Mouse (Mus musculus) lung, postnatal 25 days (tissue): ENCODE data around the gene Agpat1.

ENCODE experiments used
- DNase-seq: peaks from one replicate; pipeline ENCODE4 v3.0.0; 2022; ENCODE audit warnings: low spot score

The Agpat1 gene

DNA sequence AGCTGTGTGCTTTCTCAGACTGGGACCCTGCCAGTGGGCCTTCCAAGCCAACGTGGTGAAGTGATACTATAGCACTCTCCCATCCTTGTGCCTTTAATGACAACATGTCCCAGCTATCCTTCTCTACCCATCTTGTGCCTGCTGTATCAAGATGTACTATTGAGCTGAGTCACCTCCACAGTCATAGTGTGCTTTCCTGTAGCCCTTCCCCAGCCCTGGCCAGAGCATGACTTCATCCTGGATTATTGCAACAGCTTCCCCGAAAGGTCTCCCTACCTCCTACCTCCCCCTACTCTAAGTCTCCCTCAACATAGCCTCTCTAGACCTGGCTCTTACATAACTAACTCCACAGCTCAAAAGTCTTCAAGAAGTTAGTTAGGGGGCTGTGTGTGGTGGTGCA lies 31.6 kb downstream of the Agpat1 start:
- no peak for DNase-seq

DNA sequence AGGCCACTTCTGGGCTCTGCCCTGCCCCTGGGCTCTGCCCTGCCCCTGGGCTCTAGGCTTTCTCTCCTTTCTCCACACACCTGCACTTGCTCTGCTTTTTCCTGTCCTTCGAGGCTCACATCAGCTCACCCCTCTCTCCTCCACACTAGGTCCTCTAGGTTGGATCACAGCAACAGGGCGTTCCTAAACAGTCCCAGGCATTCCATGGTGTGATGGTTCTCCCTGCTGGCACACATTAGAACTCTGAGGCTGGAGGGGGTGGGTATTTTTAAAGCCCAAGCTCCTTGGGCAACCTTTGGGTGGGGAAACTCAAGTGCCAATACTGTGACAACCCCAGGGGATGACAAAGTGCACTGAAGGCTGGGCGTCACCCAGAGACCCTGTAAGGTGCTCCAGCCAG lies 33.4 kb downstream of the Agpat1 start:
- DNase-seq, result no peak

DNA sequence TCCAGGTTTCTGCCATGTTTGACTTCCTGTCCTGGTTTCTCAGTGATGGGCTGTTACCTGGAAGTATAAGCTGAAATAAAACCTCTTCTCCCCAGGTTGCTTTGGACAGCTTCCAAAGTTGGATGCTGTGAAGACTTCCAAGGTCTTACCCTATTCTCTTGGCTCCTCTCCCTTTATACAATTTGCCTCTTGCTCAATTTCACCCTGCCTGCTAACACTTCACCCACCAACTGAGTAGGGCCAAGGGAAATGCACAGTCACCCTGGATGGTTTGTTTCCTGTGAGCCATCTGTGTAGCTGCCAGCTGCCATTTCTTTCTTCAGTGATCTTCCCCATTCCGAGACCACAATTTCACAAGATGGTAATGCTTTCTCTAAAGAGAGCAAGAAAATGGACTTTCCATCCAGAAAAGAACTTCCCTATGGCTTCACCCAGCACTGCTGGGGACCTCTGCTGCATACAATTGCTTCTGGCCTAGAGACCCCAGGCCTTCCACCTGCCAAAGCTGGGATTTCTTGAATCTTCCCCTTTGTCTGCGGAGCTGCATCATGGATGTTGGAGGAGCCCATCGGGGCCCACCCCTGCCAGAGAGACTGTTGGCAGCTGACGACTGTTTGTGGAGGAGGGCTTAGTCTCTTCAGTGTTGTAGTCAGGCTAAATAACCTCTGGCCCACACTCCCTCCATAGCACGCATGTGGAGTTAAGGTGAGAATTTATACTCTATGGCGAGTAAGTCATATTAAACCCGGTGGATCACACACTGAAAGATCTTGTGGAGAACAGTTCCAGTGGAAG lies 35.6 kb downstream of the Agpat1 start:
- DNase-seq, result no peak

DNA sequence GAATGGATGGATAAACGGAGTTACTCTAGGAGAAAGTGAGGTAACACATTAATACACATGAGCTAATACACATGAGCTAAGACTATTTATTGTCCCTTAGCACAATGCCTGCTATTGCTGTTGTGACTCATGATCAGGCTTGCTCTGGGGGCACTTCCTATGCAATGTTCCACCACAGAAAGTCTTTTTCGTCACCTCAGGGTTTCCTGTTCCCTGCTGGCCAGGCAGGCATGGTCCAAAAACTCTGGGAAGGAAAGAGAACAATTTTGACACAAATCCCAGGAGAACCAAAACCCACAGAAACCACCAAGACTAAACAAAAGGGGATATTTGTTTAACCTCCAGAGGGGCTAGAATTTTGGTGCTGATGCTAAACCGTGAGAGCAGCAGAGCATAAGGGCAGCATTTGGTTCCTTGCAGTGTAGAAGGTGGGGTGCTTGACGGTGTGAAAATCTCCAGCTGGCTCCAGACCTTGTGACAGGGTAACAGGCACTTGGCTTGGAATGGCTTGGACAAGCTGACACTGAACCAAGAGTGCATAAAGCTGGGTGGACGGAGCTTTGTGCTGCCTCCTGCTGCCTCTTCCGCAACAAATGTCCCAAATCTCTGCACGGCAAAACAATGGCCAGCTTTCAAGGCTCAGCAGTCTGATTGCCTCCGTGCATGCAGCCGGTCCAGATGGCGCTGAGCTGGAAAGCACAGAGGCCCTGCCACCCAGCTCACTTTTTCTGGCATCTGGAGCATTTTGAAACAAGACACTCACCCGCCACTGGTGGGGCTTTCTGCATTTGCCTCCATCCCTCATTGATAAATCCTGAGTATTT lies 36.9 kb downstream of the Agpat1 start:
- DNase-seq, result no peak

DNA sequence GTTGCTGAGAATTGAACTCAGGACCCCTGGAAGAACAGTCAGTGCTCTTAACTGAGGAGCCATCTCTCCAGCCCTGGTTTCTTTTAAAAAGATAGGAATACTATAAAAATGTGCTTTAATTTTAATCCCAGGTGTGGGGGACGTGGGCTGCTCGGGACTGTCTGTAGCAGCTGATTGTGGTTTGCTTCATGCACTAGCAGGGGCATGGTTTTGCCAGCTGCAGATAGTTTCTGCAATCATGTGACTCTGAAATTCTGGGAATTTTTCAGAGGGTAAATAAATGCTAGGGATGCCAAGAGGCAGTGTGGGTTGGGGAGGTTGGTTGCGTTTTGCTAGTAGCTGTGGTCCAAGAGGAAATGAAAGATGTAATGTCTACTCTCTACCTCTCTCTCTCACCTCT lies 37.9 kb downstream of the Agpat1 start:
- no peak for DNase-seq

DNA sequence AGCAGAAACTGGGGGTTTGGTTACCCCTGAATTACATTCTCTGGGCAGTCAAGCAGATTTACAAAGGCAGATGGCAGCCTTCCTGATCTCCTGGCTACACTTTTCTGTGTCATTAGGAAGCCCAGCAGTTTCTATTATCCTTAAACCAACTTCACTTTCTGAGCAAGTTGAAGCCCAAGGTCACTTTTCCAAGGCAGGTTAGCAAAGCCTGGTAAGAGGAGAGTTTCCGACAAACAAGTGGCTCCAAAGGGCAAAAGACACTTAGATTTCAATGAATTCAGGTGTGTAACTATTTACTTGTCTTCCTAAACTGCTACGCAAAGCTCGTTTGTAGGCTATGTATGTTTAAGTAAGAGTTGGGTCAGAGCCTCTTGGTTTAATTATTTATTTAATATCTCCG lies 39.3 kb downstream of the Agpat1 start:
- DNase-seq, result no peak

DNA sequence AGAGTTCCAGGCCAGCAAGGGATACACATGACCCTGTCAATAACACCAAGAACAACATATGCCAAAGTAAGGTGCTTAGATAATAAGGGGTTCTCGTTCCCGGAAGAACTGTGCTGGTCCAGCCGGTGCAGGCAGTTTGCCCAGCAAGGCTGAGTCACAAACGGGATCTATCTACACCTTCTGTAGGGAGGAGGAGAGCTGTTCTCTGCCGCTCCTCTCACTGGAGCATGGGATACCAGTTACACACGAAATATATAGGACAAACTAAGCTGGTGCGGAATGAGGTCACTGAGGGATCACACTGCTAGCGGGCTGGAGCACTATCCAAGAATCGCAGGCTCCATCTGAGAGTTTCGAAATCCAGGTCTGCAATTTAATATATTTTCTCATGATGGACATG lies 39.9 kb downstream of the Agpat1 start:
- DNase-seq, result no peak

DNA sequence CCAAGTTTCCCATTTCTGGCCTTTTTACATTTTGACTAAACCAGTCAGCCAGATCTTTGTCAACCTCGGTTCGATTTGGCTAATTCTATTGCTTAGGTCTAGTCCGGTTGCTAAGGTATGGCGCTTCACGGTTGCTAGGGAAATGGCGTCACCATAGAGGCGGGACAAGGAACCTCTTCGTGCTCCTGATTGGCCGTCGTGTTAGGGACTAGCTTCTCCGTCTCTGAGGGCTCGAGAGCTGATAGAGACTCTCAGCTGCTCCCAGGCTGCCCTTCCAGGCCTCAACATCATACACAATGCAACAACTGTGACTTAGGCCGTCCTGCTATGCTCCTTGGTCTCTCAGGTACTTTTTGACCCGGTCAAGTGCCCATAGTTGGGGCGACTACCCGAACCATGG lies 40.5 kb downstream of the Agpat1 start, which contains the start of gene Fkbpl:
Fkbpl (plus strand) TSS at position 157 of the 400 bp plus-strand sequence.
- DNase-seq, result peak; percentile 98

DNA sequence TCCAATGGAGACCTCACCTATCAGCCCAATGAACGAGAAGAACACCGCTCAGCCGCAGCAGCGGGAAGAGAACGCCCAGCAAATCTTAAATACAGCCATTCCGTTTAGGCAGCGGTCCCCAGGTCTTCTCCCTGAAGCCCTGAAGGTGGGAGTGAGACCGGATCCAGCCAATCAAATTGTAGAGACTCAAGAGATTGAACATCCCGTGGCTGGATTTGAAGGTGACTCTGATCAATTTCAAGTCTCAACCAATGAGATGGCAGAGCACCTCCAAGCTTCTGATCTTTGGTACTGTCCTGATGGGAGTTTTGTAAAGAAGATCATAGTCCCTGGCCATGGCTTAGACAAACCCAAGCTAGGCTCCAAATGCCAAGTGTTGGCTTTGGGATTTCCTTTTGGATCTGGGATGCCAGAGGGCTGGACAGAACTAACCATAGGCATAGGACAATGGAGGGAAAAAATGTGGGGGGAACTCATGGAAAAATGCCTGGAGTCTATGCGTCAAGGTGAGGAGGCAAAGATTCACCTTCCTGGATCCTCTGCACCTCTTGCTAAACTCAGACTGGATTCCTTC lies 41.3 kb downstream of the Agpat1 start:
- DNase-seq, result no peak

DNA sequence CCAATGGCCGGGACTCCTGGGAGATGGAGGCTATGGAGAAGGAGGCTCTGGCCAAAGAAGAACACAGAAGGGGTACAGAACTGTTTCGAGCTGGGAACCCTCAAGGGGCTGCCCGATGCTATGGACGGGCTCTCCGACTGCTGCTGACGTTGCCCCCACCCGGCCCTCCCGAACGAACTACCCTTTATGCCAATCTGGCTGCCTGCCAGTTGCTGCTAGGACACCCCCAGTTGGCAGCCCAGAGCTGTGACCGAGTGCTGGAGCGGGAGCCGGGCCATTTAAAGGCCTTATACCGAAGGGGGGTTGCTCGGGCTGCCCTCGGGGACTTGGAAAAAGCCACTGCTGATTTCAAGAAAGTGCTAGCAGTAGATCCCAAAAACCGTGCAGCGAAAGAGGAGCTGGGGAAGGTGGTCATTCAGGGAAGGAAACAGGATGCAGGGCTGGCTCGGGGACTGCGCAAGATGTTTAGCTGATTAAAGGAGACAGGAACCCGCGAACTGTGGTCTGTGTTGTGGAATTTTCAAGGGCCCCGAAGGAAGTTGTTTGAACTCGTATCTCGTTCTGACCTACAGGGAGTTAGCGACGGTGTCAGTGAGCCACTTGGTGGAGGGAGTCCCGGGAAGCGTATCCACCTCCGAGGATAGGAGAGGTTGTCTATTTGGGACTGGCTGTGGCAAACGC lies 41.9 kb downstream of the Agpat1 start:
- no peak for DNase-seq

DNA sequence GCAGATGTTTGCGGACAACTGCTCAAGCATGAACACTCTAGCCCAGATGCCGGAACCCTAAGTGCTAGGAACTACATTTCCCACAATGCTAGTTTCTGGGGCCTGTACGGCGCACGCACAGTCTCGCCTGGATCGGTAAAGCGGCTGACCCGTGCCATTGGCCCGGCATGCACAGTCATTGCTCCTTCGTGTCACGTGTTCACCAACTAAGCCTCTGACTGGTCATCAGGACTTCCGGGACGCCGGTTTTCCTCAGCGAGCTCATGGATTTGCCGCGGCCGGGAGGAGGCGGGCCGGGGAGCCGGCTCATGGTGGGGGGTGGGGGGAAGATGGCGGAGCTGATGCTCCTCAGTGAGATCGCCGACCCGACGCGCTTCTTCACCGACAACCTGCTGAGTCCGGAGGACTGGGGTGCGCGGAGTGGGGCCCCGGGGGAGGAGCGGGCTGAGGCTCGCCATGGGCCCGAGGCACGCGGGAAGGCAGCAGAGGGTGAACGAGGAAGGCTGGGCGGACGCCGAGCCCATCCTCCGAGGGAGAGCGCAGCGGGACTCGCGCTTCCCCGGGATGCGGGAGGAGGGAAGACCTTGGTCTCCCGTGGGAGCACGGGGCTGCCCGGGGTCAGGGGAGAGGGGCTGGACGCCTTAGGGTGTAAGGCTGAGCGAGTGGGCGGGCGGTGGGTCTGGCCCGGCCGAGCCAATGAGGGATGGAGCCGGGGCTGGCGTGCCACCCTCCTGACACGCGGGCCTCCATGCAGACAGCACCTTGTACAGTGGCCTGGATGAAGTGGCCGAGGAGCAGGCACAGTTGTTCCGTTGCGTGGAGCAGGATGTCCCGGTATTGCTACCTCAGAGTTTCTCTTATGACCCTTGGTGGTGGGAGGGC lies 43.1 kb downstream of the Agpat1 start, which contains the start of gene Atf6b:
Atf6b (plus strand) TSS at position 241 of the 882 bp plus-strand sequence.
- DNase-seq, result peak; percentile 99

DNA sequence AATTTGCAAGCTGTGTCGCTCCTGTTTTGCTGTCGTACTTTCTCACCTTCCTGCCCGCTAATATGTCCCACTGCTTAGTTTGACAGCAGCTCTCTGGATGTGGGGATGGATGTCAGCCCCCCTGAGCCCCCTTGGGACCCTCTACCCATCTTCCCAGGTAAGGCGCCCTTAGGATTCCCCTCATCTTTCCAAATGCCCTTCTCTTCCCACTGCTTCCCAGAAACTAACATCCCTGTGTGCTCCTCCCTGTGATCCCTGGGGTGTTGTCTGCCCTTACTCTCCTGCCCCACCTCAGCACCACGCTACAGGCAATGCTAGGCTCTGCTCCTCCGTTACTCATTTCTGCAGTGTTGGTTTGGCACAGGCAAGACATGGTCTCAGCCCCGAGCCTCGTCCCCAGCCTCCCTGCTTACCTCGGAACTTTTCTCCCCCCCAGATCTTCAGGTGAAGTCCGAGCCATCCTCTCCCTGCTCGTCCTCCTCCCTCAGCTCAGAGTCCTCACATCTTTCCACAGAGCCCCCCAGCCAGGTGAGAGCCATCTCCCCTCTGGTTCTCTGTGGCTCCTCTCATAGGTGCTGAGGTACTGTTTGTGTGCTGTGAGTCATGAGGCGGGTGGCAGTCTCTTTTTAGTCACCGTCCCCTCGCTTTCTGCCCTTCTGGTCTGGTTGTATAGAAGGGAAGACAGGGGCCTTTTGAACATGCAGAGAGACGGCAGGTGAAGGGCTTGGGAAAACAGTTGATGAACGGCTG lies 44.3 kb downstream of the Agpat1 start:
- DNase-seq, result no peak

DNA sequence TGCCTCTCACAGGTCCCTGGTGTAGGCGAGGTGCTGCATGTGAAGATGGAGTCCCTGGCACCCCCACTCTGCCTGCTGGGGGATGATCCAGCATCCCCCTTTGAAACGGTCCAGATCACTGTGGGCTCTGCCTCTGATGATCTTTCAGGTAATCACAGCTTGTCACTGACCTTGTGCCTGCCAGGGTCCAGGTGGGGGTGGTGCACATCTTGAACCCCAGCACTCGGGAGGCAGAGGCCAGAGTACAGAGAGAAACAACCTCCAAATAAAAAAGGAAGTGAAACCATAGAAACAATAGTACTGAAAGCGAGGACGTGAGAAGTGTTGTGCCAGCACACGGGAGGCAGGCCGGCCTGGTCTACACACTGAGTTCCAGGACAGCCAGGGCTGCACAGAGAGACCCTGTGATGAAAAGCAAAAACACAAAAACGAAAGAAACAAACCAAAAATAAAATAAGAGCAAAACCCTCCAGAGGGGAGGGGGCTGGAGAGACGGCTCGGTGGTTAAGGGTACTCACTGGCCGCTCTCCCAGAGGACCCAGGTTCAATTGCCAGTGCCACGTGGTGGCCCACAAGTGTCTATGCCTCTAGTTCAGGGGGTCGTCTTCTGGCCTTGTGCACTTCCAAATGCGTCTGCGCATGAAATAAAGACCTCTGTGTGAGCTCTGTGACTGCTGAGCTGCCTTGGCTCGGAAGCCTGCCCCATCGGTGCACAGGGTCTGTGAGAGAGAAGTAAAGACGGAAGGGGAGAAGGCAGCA lies 45.2 kb downstream of the Agpat1 start:
- no peak for DNase-seq

DNA sequence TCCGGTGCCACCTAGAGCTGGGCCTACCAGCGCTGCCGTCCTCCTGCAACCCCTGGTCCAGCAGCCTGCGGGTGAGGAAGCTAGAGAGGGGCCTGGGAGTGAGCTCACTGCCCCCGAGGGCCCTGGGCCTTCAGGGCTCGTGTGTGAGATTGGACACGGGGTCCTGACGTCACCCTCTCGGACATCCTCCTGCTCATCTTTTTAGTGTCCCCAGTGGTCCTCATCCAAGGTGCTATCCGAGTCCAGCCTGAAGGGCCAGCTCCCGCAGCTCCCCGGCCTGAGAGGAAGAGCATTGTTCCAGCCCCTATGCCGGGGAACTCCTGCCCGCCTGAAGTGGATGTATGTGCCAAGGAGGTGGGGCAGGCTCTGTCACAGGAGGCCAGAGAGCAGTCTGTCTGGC lies 46.7 kb downstream of the Agpat1 start:
- DNase-seq, result no peak

DNA sequence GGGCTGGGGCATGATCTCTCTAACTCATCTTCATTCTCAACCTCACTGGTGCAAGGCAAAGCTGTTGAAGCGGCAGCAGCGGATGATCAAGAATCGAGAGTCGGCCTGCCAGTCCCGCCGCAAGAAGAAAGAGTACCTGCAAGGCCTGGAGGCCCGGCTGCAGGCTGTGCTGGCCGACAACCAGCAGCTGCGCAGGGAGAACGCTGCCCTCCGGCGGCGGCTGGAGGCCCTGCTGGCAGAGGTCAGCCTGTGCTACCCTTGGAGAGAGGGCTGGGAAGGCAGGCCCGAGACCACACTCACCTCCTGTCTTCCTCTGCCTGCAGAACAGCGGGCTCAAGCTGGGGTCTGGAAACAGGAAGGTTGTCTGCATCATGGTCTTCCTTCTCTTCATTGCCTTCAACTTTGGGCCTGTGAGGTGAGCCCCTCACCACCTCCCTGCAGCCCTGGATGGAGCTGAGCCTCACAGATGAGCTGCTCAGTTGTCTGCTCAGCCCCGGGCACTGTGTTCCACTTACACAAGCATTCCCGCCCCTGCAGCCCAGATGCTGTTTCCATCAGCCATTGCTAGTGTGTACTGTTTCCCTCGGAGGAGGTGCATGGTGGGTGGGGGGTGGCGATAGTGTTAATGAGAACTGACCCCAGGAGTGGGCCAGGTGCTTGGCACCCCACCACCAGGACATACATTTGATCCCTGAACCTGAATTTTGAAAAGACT lies 47.6 kb downstream of the Agpat1 start:
- DNase-seq, result no peak

DNA sequence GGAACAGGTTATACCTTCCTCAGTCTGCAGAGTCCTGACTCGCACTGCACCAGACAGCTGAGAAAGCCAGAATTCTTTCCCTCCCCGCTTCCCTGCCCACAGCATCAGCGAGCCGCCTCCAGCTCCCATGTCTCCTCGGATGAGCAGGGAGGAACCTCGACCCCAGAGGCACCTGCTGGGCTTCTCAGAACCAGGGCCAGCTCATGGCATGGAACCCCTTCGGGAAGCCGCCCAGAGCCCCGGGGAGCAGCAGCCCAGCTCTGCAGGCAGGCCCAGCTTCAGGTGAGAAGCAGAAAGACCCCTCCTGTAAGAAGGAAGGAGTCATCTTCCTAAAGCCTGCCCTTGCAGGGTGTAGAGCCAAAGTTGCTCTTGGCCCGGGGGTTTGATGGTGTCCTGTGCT lies 48.5 kb downstream of the Agpat1 start:
- no peak for DNase-seq

DNA sequence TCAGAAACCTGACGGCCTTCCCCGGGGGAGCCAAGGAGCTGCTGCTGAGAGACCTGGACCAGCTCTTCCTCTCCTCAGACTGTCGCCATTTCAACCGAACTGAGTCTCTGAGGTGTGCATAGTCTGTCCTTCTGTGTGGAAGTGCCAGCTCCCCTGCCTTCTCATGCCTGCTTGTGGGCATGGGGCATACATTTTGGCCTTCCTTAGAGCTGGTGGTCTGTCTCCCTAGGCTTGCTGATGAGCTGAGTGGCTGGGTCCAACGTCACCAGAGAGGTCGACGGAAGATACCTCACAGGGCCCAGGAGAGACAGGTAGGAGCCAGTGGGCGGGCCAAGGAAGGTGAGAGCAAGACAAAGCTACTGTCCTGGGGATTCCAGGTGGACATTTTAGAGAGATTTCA lies 48.9 kb downstream of the Agpat1 start:
- DNase-seq, result no peak

DNA sequence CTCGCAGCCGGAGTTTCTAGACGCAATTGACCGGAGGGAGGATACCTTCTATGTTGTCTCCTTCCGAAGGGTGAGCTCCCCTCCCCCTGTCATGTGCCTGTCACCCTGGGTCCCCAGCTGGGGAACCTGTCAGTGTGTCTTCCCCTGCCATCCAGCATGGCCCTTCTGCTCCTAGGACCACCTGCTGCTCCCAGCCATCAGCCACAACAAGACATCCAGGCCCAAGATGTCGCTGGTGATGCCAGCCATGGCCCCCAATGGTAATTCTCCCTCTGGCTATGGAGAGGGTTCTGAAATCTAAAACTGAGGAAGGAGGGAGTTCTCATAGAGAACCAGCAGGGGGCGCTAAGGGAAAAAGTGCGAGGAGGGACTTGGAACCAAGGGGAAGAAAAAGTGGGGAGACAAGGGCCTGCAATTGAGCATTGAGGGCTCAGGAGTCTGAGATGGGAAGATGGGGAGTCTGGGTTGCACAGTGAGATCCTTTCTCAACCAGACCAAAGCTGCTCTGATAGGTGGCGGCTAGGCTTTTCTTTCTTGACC lies 49.8 kb downstream of the Agpat1 start:
- peak; percentile 72 for DNase-seq

DNA sequence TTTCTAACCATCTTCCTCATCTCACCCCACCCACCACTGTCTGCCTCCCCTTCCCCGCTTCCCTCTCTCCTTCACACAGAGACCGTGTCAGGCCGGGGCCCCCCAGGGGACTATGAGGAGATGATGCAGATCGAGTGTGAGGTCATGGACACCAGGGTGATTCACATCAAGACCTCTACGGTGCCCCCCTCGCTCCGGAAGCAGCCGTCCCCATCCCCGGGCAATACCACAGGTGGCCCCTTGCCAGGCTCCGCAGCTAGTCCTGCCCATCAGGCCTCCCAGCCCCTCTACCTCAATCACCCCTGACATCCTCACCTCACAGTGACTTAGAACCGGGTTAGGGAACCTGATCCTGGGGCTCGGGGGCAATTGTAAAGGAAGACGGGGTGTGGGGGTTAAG lies 50.3 kb downstream of the Agpat1 start:
- no peak for DNase-seq
